Mouse (Mus musculus) thymus, adult 2 months (tissue): ENCODE results near the gene Plekhm1.

Source experiments
- CTCF ChIP-seq: fragments of 200-500 bp; IDR thresholded peaks from 2 replicates; pipeline ENCODE4 v1.5.1; 2012; ENCODE audit warnings: mild to moderate bottlenecking, control low read depth, low read length, moderate library complexity, borderline replicate concordance; ENCODE audit not compliant: control insufficient read depth, poor library complexity, insufficient read depth; ENCODE audit errors: extremely low read depth
- POLR2A ChIP-seq: fragments of 200-500 bp; IDR thresholded peaks from 2 replicates; pipeline ENCODE4 v1.6.1; 2012; ENCODE audit warnings: mild to moderate bottlenecking, low read length, control low read depth, moderate library complexity; ENCODE audit not compliant: control insufficient read depth, poor library complexity, insufficient read depth; ENCODE audit errors: extremely low read depth

DNA sequence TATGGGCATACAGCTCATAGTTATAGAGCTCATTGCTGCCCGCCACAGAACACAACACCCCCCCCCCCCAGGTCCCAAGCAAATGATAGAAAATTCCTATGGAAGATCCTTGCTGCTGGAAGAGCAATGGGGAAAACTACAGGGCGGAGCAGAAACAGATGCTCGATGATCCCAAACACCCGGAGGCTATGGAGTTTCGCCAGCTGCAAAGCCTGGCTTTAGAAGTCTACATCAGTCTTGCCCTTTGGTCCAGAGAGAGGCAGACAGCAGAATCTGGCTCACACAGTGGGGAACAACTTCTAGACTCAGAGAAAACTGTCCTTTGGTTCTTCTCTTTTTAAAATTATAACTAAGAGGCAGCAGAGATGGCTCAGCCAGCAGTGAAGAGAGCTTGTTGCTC lies 76.9 kb downstream of the Plekhm1 start:
- TF ChIP-seq CTCF (no peak), POLR2A (no peak)
